Mouse (Mus musculus) embryonic stem cell, embryonic (primary cell): Measurements from ENCODE around the gene Tada3.

Experiments
- CTCF ChIA-PET, 4 experiments: fragments of 300-600 bp in 2 of 4; fragments of 350-600 bp in 2 of 4; sonication (Branson Sonifier 250); formaldehyde crosslinking; loops; one replicate each; lab custom pipeline; 2022; ENCODE audit warnings: inconsistent platforms in 2 of 4; lab: Charles Lee
- POLR2A ChIA-PET, 4 experiments: fragments of 300-600 bp in 2 of 4; fragments of 350-600 bp in 2 of 4; sonication (Branson Sonifier 250); formaldehyde crosslinking; loops; one replicate each; lab custom pipeline; 2022; ENCODE audit warnings: antibody characterized with exemption in 4 of 4, inconsistent platforms in 1 of 4; lab: Charles Lee

Tada3 gene

GRCm38 (mm10) chr6:113368577-113368976 lies 9.1 kb downstream of the Tada3 start:
- CTCF ChIA-PET = interaction anchor here in 3 of 4 experiments (0.6 to 1.9 kb wide), 5 partner anchors 11 to 72 kb away, joined by 3 to 7 read pairs (median 5); no protein-coding TSS in a partner anchor
- POLR2A ChIA-PET = interaction anchor here (0.5 to 7.2 kb wide), 52 partner anchors 7 to 345 kb away, joined by 3 to 65 read pairs (median 5); partner anchors contain the start of genes Arpc4 (in 2 of the 4), Brpf1 (in 2 of the 4), Camk1 (in 2 of the 4) and Rpusd3 (in 2 of the 4)

GRCm38 (mm10) chr6:113368124-113368523 lies 9.6 kb downstream of the Tada3 start:
- ChIA-PET POLR2A (interaction anchor here (0.5 to 7.2 kb wide), 58 partner anchors 8 to 330 kb away, joined by 3 to 65 read pairs (median 4); partner anchors contain the start of genes Arpc4 (in 2 of the 4), Brpf1 (in 2 of the 4), Camk1 (in 2 of the 4) and Rpusd3 (in 2 of the 4)), CTCF (interaction anchor here (0.6 to 1.9 kb wide), 9 partner anchors 11 to 199 kb away, joined by 3 to 7 read pairs (median 3); partner anchors contain the start of gene Ogg1 (in 1 of the 4))

- POLR2A ChIA-PET = interaction anchor here (0.6 to 7.2 kb wide), 57 partner anchors 8 to 329 kb away, joined by 3 to 65 read pairs (median 5); partner anchors contain the start of genes Camk1 (in 3 of the 4), Arpc4 (in 2 of the 4), Brpf1 (in 2 of the 4) and Rpusd3 (in 2 of the 4)
- CTCF ChIA-PET = interaction anchor here in 3 of 4 experiments (0.7 to 1.9 kb wide), 7 partner anchors 12 to 199 kb away, joined by 3 to 5 read pairs (median 3); partner anchors contain the start of gene Ogg1 (in 1 of the 3)
These were observed 10.1 kb downstream of the Tada3 start for GRCm38 (mm10) chr6:113367574-113367973.

GRCm38 (mm10) chr6:113366639-113367038 lies 11.0 kb downstream of the Tada3 start:
- POLR2A ChIA-PET = interaction anchor here (0.7 to 7.2 kb wide), 27 partner anchors 9 to 321 kb away, joined by 3 to 65 read pairs (median 7); partner anchors contain the start of genes Arpc4 (in 2 of the 4), Brpf1 (in 2 of the 4), Camk1 (in 2 of the 4) and Thumpd3 (in 1 of the 4)
- CTCF ChIA-PET = no interaction called here

- CTCF ChIA-PET = interaction anchor here in 1 of 4 experiments (0.8 kb wide), 1 partner anchor 63 kb away, joined by 3 read pairs; no protein-coding TSS in a partner anchor
- POLR2A ChIA-PET = interaction anchor here in 3 of 4 experiments (0.6 to 4.8 kb wide), 24 partner anchors 9 to 665 kb away, joined by 3 to 26 read pairs (median 4); partner anchors contain the start of genes Camk1 (in 2 of the 3), Brpf1 (in 1 of the 3) and Ogg1 (in 1 of the 3)
These were observed 13.1 kb downstream of the Tada3 start for GRCm38 (mm10) chr6:113364518-113365135.

- CTCF ChIA-PET = interaction anchor here (0.6 to 1.4 kb wide), 4 partner anchors 10 to 40 kb away, joined by 3 to 11 read pairs (median 3); no protein-coding TSS in a partner anchor
- POLR2A ChIA-PET = interaction anchor here in 3 of 4 experiments (0.8 to 2.4 kb wide), 13 partner anchors 9 to 56 kb away, joined by 3 to 8 read pairs (median 3); partner anchors contain the start of gene Camk1 (in 3 of the 3)
These were observed 15.4 kb downstream of the Tada3 start for GRCm38 (mm10) chr6:113362241-113362640.

- CTCF ChIA-PET = interaction anchor here (0.6 to 1.4 kb wide), 5 partner anchors 9 to 39 kb away, joined by 3 to 11 read pairs (median 3); no protein-coding TSS in a partner anchor
- POLR2A ChIA-PET = interaction anchor here in 3 of 4 experiments (0.8 to 2.4 kb wide), 9 partner anchors 8 to 35 kb away, joined by 3 to 8 read pairs (median 3); partner anchors contain the start of gene Camk1 (in 2 of the 3)
These were observed 16.2 kb downstream of the Tada3 start for GRCm38 (mm10) chr6:113361476-113361875.

GRCm38 (mm10) chr6:113353696-113354095 lies 24.0 kb downstream of the Tada3 start:
- ChIA-PET CTCF (interaction anchor here in 2 of 4 experiments (0.6 to 0.7 kb wide), 2 partner anchors 49 to 59 kb away, joined by 3 to 4 read pairs; no protein-coding TSS in a partner anchor), POLR2A (interaction anchor here in 2 of 4 experiments (0.7 to 2.8 kb wide), 7 partner anchors 8 to 84 kb away, joined by 3 to 14 read pairs (median 6); partner anchors contain the start of gene Camk1 (in 2 of the 2))

GRCm38 (mm10) chr6:113352820-113353219 lies 24.9 kb downstream of the Tada3 start:
- CTCF ChIA-PET = interaction anchor here in 1 of 4 experiments (0.6 to 1.3 kb wide), 3 partner anchors 9 to 174 kb away, joined by 3 to 4 read pairs (median 3); partner anchors contain the start of gene Jagn1
- POLR2A ChIA-PET = interaction anchor here (0.6 to 2.8 kb wide), 15 partner anchors 9 to 344 kb away, joined by 3 to 14 read pairs (median 3); partner anchors contain the start of genes Camk1 (in 3 of the 4) and Tatdn2 (in 1 of the 4)

GRCm38 (mm10) chr6:113351653-113352052 lies 26.0 kb downstream of the Tada3 start:
- ChIA-PET POLR2A (interaction anchor here (0.7 to 3.5 kb wide), 12 partner anchors 9 to 45 kb away, joined by 3 to 19 read pairs (median 4); partner anchors contain the start of gene Ogg1 (in 1 of the 4)), CTCF (interaction anchor here in 2 of 4 experiments (0.6 to 1.3 kb wide), 2 partner anchors 10 to 15 kb away, joined by 3 read pairs; no protein-coding TSS in a partner anchor)

- CTCF ChIA-PET = no interaction called here
- POLR2A ChIA-PET = interaction anchor here (0.7 to 3.5 kb wide), 12 partner anchors 9 to 45 kb away, joined by 3 to 19 read pairs (median 4); partner anchors contain the start of gene Ogg1 (in 1 of the 4)
These were observed 26.5 kb downstream of the Tada3 start for GRCm38 (mm10) chr6:113351161-113351560.

GRCm38 (mm10) chr6:113350538-113350937 lies 27.1 kb downstream of the Tada3 start:
- ChIA-PET POLR2A (interaction anchor here (1.0 to 3.5 kb wide), 16 partner anchors 8 to 400 kb away, joined by 3 to 19 read pairs (median 4); partner anchors contain the start of gene Ogg1 (in 1 of the 4)), CTCF (interaction anchor here in 1 of 4 experiments (0.6 kb wide), 1 partner anchor 30 kb away, joined by 3 read pairs; no protein-coding TSS in a partner anchor)

GRCm38 (mm10) chr6:113346897-113347296 lies 30.8 kb downstream of the Tada3 start:
- ChIA-PET POLR2A (interaction anchor here in 2 of 4 experiments (0.6 to 1.0 kb wide), 5 partner anchors 22 to 335 kb away, joined by 3 to 6 read pairs (median 3); no protein-coding TSS in a partner anchor), CTCF (interaction anchor here in 2 of 4 experiments (0.6 to 0.9 kb wide), 2 partner anchors 15 to 77 kb away, joined by 3 read pairs; no protein-coding TSS in a partner anchor)

- POLR2A ChIA-PET = interaction anchor here (0.7 to 2.4 kb wide), 37 partner anchors 9 to 268 kb away, joined by 3 to 11 read pairs (median 4); partner anchors contain the start of genes Brpf1 (in 1 of the 4), Creld1 (in 1 of the 4), Il17rc (in 1 of the 4) and Jagn1 (in 1 of the 4)
- CTCF ChIA-PET = interaction anchor here in 2 of 4 experiments (0.6 to 1.5 kb wide), 5 partner anchors 24 to 150 kb away, joined by 3 to 7 read pairs (median 3); no protein-coding TSS in a partner anchor
These were observed 33.4 kb downstream of the Tada3 start for GRCm38 (mm10) chr6:113344321-113344720.

- ChIA-PET CTCF (interaction anchor here in 3 of 4 experiments (0.6 to 1.5 kb wide), 6 partner anchors 23 to 151 kb away, joined by 3 to 7 read pairs (median 3); no protein-coding TSS in a partner anchor), POLR2A (interaction anchor here in 3 of 4 experiments (0.9 to 2.4 kb wide), 33 partner anchors 9 to 139 kb away, joined by 3 to 11 read pairs (median 4); partner anchors contain the start of genes Brpf1 (in 1 of the 3), Creld1 (in 1 of the 3), Il17rc (in 1 of the 3) and Jagn1 (in 1 of the 3))
These were observed 34.2 kb downstream of the Tada3 start, which contains the start of gene Camk1 for GRCm38 (mm10) chr6:113343177-113344092. TSS of gene Camk1 (minus strand) at chr6:113343984.
